Mouse (Mus musculus) fibroblast of lung, adult 2 months (primary cell): ENCODE data around the gene Duoxa2.
A peak's percentile ranks its signal among the peaks of the same experiment; 100 is the strongest.
"Not testable (repeated sequence)": the region's sequence is repeated elsewhere in the genome, so short reads cannot be mapped to it uniquely, and the experiment has no call there.

Experiments
- DNase-seq: peaks from one replicate; pipeline ENCODE4 v3.0.0-alpha.2; 2011; ENCODE audit warnings: low read depth

The Duoxa2 gene

GRCm38 (mm10) chr2:122309647-122310046 is 10.9 kb downstream of the Duoxa2 start:
- no peak for DNase-seq

DNA sequence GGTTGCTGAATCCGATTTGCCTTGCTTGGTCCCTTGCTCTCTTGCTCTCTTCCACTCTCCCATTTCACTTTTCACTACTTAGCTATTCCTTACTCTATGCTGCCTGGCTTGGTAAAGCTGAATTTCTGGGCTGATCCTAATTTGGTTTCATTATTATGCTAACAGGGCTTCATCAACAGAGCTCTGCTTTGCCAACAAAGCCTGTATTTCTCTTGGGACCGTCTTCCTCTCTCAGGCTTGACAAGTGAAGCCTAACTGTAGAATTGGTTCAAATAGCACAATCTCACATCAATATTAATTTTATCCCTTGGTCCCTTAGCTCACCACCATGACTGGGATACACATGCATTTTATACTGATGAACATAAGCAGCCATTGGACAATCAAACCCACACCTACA is 12.9 kb downstream of the Duoxa2 start:
- no peak for DNase-seq

- DNase-seq, result no peak
Measured at GRCm38 (mm10) chr2:122312722-122313417, 14.2 kb downstream of the Duoxa2 start.

- no peak for DNase-seq
Measured at GRCm38 (mm10) chr2:122313536-122313935, 14.8 kb downstream of the Duoxa2 start, which contains the start of gene Duoxa1. Gene Duoxa1 (minus strand): TSS chr2:122313730.

DNA sequence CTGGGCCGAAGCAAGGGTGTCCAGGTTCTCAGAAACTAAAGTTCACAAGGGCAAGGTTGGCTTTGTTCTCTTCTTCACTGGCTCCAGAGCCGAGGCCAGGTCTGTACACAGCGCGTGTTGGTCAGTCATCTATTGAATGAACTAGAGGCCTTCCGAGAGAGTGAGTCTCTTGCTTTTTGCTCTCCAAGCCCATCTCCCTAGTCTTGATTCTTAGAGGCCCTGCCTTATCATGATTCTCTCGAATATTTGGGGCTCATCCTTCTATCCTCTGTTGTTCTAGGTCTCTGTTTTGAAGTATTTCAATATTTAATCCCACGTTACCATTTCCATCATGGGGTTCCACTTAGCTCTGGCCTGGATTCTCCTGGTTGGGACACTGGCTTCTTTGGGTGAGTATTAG is 16.7 kb downstream of the Duoxa2 start, which contains the start of gene Duox1:
Gene Duox1 (plus strand): TSS at position 301 of the 400 bp plus-strand sequence.
- no peak for DNase-seq

DNA sequence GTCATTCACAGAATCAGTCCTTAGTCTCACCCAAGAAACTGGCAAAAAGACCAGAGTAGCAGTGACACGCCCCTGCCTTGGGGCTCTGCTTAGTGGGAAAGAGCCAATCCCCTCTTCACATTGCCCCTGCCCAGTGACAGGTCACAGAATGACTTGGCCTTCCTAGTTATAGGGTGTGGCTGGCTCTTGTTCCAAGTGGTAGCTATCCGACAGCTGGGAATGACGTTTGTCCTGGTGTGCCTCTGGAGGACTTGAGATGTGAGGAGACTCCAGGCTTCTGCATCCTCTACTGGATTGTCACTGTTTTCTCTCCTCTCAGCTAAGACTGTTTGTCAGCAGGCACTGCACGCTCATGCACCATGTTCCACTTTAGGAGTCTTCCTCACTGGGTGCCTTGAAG is 18.7 kb downstream of the Duoxa2 start:
- DNase-seq, result no peak

DNA sequence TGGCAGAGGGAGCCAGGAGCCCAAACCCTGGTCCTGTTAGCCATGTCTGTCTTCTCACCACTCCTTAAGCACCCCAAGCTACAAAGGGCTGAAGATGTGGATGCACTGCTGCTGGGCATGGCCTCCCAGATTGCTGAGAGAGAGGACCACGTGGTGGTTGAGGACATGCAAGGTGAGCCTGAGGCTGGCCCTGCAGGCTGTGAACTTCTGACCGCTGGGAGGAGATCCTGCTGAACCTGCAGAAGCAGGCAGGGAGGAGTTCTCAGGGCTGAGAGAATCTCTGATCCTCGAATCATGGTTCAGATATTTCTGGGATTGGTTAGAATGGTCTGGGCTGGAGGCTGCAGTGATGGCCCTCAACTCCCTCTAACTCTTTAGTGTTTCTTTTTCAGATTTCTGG is 25.3 kb downstream of the Duoxa2 start:
- no peak for DNase-seq

DNA sequence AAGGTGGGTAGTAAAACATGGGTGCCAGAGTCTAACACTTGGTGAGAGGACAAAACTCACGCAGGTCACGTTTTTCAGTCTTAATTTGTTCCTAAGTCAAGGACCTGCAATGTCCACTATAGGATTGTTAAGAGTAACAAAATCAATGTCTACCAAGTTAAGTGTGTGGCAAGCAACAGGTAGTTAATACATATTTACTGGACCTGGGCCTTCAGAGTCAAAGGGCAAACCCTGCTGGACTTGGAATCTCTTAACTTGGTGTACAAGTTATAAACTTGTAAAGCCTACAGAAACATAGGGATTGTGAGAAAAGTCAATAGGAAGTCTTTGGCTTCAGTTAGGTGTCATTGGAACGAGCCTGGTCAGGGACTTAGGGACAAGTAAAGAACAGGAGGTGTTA is 25.9 kb downstream of the Duoxa2 start:
- DNase-seq, result no peak

DNA sequence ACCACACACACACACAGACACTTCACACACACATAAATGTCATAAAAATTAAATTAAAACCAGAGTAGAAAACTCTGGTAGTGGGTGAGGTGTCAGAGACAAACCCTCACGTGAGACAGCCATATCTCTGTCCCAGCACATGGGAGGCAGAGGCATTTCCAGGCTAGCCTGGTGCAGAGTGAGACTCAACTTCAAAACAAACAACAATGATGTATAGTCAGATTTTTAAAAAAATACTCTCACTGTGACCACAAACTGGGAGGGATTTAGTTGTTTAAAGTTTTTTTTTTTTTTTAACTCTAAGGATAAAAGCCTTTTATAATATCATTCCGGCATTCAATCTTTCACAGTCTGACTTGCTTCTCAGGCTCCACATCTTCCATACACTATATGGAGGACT is 26.7 kb downstream of the Duoxa2 start:
- DNase-seq, result no peak

GRCm38 (mm10) chr2:122327986-122328385 is 29.3 kb downstream of the Duoxa2 start:
- no peak for DNase-seq

GRCm38 (mm10) chr2:122330317-122330716 is 31.6 kb downstream of the Duoxa2 start:
- not testable (repeated sequence) for DNase-seq

DNA sequence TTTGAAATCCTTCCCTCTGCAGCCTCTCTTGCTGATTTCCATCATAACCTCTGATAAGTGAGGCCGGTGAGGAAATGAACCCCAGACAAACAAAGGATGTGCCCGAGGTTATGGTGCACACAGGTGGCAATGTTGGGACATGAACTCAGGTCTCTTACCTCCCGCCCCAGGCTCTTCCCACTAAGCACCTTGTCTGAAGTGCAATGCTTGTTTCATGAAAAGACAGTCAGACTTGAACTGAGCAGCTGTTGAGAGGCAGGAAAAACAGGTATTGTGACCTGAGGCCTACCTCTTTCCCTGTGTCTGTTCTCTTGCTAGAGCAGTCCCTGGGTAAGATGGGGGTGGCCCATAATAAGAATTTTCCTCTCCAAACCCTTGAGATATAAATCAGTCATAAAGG is 33.5 kb downstream of the Duoxa2 start:
- no peak for DNase-seq

DNA sequence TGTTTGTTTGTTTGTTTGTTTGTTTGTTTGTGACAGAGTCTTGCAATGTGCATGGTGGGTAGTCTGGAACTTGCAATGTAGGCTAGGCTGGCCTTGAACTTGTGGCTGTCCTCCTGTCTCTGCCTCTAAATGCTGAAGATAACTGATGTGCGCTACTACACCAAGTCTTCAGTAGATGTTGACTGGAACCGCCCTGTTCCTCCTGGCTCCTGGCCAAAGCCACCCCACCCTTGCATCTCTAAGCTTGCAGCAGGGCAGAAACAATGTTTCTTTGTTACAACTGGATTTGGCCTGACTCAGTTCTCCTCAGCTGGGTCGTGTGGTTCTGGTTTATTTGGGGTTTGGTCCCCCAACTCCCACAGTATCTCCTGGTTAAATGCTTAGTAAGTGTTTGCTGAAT is 35.5 kb downstream of the Duoxa2 start:
- no peak for DNase-seq

DNA sequence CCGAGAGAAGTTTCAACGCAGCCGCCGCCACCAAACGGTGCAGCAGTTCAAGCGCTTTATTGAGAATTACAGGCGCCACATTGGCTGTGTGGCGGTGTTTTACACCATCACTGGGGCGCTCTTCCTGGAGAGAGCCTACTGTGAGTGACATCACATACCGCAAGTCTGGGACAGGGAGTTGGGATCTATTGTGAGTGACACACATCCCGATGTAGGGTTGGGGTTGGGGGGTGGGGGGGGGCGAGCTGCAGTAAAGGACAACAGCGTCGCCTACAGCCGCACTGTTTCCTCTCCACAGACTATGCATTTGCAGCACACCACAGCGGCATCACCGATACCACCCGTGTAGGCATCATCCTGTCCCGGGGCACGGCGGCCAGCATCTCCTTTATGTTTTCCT is 38.6 kb downstream of the Duoxa2 start:
- no peak for DNase-seq

DNA sequence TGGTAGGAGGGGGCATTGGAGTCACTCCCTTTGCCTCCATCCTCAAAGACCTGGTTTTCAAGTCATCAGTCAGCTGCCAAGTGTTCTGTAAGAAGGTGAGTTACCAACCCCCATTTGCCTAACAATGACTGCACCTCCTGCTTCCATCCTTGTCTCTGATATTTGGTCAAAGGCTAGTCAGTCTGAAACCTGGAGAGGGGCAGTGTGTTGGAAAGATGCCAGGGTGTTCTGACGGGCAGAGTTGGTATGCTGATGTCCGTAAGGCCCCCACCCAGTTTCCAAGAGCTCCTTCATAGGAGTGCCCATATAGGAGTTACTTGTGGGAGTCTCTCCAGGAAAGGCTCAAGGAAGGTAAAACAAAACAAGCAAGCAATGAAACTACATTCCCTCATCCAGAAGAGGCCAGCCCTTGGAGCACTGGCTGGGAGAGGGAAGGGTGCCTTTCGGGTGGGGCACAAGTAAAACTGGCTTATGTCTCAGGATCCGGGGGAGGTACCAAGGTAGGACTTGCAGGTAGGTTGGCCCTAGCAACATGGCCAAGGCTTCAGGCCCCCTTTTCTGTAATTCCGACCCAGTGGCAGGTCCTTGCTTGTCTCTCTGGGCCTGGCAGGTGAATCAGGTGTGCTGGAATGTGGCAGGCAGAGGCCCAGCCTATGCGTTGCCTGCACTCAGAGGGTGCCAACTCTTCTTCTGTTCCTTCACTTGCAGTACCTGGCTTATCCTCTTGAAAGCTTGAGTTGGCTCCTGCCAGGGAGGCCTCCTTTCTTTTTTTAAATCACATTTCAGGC is 46.6 kb downstream of the Duoxa2 start:
- DNase-seq, result no peak

DNA sequence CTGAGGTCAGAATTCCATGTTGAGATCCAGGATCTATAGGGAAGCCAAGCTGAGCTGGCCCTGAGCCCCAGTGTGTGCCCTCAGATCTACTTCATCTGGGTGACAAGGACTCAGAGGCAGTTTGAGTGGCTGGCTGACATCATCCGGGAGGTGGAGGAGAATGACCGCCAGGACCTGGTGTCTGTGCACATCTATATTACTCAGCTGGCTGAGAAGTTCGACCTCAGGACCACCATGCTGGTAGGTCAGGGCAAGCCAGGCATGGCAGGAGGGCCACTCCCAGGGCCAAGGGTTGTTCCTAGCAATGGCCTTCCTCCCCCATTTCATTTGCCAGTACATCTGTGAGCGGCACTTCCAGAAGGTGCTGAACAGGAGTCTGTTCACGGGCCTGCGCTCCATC is 47.5 kb downstream of the Duoxa2 start:
- DNase-seq, result not testable (repeated sequence)

DNA sequence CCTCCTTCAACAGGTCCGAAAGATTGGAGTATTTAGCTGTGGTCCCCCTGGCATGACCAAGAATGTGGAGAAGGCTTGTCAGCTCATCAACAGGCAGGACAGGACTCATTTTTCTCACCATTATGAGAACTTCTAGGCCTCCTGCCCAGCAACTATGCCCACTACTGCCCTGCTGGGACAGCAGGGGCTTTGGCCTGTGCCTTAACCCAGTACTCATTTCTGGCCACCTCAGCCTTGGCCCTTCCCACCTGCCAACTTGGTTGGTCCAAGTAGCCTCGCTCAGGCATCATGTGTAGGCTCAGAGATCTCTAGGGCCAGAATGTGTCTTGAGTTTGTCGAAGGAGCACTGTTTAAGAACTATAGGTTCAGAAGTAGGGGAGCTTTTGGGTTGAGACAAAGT is 48.6 kb downstream of the Duoxa2 start:
- no peak for DNase-seq

GRCm38 (mm10) chr2:122348531-122349131 is 49.9 kb downstream of the Duoxa2 start:
- no peak for DNase-seq

DNA sequence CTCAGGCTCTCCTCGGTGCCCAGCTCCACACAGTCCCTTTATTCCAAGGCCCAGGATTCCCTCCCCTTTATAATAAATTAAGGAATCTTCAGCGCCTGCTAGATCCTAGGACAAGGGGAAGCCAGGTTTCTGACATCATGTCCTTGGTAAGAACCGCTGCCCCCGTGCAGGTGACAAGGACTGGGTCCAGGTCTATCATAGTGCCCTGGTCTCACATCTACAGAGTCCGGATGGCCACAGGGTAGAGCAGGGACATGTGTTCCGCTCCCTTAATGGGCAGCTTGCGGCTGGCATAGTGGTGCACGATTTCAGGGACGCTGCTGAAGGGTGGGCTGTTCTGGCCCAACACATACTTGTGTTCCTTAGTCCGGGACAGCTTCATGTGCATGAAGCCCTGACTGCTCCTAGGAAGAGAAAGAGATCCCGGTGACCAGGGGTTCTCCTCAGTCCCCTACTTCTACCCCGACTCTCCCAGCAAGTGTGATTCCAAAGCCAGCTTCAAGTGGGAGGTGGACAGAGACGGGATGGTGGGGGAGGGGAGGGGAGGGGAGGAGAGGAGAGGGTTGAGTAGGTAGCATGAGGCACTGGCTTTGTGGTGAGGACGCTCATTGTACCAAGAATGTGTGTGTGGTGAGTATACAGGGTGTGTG is 50.6 kb downstream of the Duoxa2 start:
- no peak for DNase-seq

DNA sequence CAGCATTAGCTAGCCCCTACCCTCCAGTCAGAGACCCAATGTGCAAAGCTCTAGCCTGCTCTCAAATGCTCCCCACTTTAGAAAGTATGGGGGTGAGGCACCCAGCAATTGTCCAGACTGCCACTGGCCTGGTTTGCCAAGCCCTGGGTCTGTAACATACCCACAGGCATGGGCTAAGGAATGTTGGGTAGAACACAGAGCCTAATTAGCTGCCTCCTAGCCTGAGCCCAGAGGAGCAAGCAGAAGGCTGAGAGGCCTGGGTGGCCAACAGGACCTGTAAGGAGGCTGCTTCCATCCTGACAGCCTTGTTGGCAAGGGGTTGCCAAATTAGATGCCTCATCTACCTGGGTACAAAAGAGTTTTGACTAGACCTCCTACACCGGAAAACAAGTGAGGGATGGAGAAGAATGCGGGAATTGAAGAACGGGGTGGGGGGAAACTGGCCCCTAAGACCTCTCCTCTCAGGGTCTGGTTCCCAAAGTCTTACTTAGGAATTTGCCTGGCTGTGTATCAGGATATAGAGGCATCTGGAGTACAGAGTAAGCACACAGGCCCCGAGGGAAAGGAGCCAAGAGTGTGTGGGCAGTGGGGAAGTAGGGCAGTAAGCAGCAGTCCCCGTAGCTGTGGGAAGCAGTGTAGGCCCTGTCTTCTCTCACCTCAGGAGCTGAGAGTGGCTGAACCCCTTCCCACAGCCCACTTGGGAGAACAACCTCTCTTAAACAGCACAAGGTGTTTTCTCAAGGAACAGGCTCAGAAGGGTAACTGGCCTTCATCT is 52.6 kb downstream of the Duoxa2 start:
- peak; percentile 44 for DNase-seq

DNA sequence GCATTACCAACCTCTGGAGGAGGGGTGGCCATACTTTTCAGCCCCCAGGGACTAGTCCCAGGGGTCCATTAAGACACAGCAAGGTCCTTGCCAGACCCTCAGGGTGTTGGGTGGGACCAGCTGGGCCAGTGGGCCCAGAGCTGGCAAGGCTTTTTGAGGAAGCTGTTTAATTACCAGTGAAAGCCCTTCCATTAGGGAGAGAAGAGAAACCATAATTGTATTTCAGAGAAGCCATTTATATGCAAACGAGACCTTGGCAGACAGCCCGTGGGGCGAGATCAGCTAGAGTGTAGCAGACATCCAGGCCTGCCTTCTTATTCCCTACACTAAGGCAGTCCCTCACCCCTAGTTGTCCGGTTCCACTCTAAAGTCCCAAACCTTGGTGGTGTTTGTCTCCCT is 53.2 kb downstream of the Duoxa2 start:
- no peak for DNase-seq
